Mouse (Mus musculus): Measurements from ENCODE around the gene Ypel1.

DNA sequence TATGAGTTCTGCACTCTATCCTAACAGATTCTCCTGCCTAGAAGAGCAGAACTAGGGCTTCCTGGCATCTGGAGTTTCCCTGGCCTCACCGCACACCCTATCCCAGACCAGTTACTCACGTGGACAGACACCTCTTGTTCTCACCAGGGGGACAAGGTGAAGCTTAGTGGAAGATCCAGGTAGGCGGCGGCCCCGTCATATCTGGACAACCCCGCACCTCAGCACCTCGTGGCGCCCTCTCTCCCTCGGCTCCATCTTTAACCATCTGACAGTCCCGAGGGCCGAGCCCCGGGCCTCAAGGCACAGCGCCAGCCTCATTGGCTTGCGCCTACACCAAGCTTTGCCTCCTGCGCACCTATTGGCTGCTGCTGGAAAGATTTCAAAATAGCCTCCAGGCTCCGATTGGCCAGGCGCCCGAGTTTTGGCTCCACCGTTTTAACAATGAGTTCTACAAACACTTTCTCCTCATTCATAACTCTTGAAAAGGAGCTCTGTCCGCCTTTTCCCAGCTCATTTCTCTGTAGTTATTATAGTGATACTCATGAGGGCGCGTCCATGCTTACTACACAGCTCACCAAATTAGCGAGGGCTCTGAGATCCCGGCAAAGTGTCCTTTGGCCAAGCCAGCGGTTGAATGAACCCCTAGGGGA is 55.5 kb downstream of the Ypel1 start, which contains the start of gene 2610318N02Rik:
- TF ChIP-seq POLR2A (IDR thresholded peaks at IDR 0.05; ENCODE audit: extremely low read depth, insufficient read depth, low read length), result no peak
- no peak for TF ChIP-seq CTCF (IDR thresholded peaks at IDR 0.05; ENCODE audit: extremely low read depth, insufficient read depth, low read length)
